Mouse (Mus musculus): ENCODE results near the gene Dnajc7.

Dnajc7 gene

GRCm38 (mm10) chr11:100625754-100626700, 6.1 kb upstream of the Dnajc7 start:
- ChIA-PET CTCF (interaction anchor here (0.5 to 6.4 kb wide), 22 partner anchors 8 to 555 kb away, joined by 3 to 34 read pairs (median 6); partner anchors contain the start of genes Jup (in 1 of the 4) and Zfp385c (in 1 of the 4)), POLR2A (interaction anchor here (0.5 to 8.2 kb wide), 30 partner anchors 7 to 1851 kb away, joined by 3 to 53 read pairs (median 4); partner anchors contain the start of genes Acly (in 2 of the 4), Nkiras2 (in 2 of the 4), Dhx58 (in 1 of the 4) and Dnajc7 (in 1 of the 4))

GRCm38 (mm10) chr11:100623867-100624266, 3.9 kb upstream of the Dnajc7 start:
- POLR2A ChIA-PET, result interaction anchor here in 3 of 4 experiments (0.6 to 5.4 kb wide), 19 partner anchors 9 to 304 kb away, joined by 3 to 37 read pairs (median 5); partner anchors contain the start of genes Eif1 (in 2 of the 3), Acly (in 1 of the 3) and Rab5c (in 1 of the 3)
- CTCF ChIA-PET, result interaction anchor here in 1 of 4 experiments (0.5 to 5.1 kb wide), 4 partner anchors 12 to 70 kb away, joined by 3 to 34 read pairs (median 10); partner anchors contain the start of gene Zfp385c

- POLR2A ChIA-PET, result interaction anchor here in 3 of 4 experiments (0.6 to 6.5 kb wide), 28 partner anchors 6 to 819 kb away, joined by 3 to 53 read pairs (median 4); partner anchors contain the start of genes Eif1 (in 2 of the 3), Jup (in 2 of the 3), Acly (in 1 of the 3) and Kcnh4 (in 1 of the 3)
- CTCF ChIA-PET, result interaction anchor here (0.5 to 1.9 kb wide), 18 partner anchors 9 to 528 kb away, joined by 3 to 18 read pairs (median 4); partner anchors contain the start of genes Eif1 (in 1 of the 4) and Jup (in 1 of the 4)
Observed at GRCm38 (mm10) chr11:100622714-100623113, 2.7 kb upstream of the Dnajc7 start.

GRCm38 (mm10) chr11:100619485-100619975, 438 bp downstream of the Dnajc7 start:
- ChIA-PET POLR2A (interaction anchor here (0.5 to 6.5 kb wide), 68 partner anchors 9 to 1337 kb away, joined by 3 to 97 read pairs (median 4); partner anchors contain the start of genes Acly (in 3 of the 4), Hspb9 (in 2 of the 4), Jup (in 2 of the 4) and Dhx58 (in 1 of the 4)), CTCF (interaction anchor here (0.6 to 2.3 kb wide), 28 partner anchors 9 to 1584 kb away, joined by 3 to 13 read pairs (median 3); partner anchors contain the start of genes Acly (in 1 of the 4), Fkbp10 (in 1 of the 4), Jup (in 1 of the 4) and Kat2a (in 1 of the 4))

- CTCF ChIA-PET, result interaction anchor here (0.5 to 2.3 kb wide), 24 partner anchors 8 to 1583 kb away, joined by 3 to 13 read pairs (median 4); partner anchors contain the start of genes Acly (in 1 of the 4) and Jup (in 1 of the 4)
Observed at GRCm38 (mm10) chr11:100618761-100619484, 1.0 kb downstream of the Dnajc7 start, which contains the start of gene Nkiras2. Gene Nkiras2 (plus strand): TSS chr11:100619244.

GRCm38 (mm10) chr11:100617480-100617879, 2.5 kb downstream of the Dnajc7 start:
- ChIA-PET POLR2A (interaction anchor here (0.7 to 6.5 kb wide), 27 partner anchors 9 to 1841 kb away, joined by 3 to 97 read pairs (median 5); partner anchors contain the start of genes Acly (in 2 of the 4), Eif1 (in 1 of the 4), Jup (in 1 of the 4) and P3h4 (in 1 of the 4)), CTCF (interaction anchor here in 2 of 4 experiments (0.6 to 1.3 kb wide), 4 partner anchors 9 to 633 kb away, joined by 3 to 6 read pairs (median 4); no protein-coding TSS in a partner anchor)

More at GRCm38 (mm10) chr11:100618761-100619484, 1.0 kb downstream of the Dnajc7 start, which contains the start of gene Nkiras2:
- POLR2A ChIA-PET, result interaction anchor here (0.5 to 6.5 kb wide), 80 partner anchors 7 to 1336 kb away, joined by 3 to 97 read pairs (median 4); partner anchors contain the start of genes Acly (in 3 of the 4), Dhx58 (in 2 of the 4), Hspb9 (in 2 of the 4) and Rab5c (in 2 of the 4)

GRCm38 (mm10) chr11:100616836-100617235, 3.1 kb downstream of the Dnajc7 start:
- POLR2A ChIA-PET, result interaction anchor here (0.5 to 6.5 kb wide), 20 partner anchors 9 to 1841 kb away, joined by 3 to 97 read pairs (median 4); partner anchors contain the start of genes Acly (in 1 of the 4) and Rab5c (in 1 of the 4)
- CTCF ChIA-PET, result interaction anchor here in 2 of 4 experiments (0.6 to 1.3 kb wide), 2 partner anchors 9 to 633 kb away, joined by 3 to 4 read pairs; no protein-coding TSS in a partner anchor

- CTCF ChIA-PET, result no interaction called here
- POLR2A ChIA-PET, result interaction anchor here in 3 of 4 experiments (0.5 to 6.5 kb wide), 16 partner anchors 9 to 637 kb away, joined by 3 to 97 read pairs (median 5); partner anchors contain the start of gene Acly (in 1 of the 3)
Observed at GRCm38 (mm10) chr11:100616332-100616731, 3.6 kb downstream of the Dnajc7 start.

GRCm38 (mm10) chr11:100613241-100613640, 6.7 kb downstream of the Dnajc7 start:
- ChIA-PET CTCF (interaction anchor here in 1 of 4 experiments (1.7 to 2.5 kb wide), 2 partner anchors 10 to 14 kb away, joined by 5 to 8 read pairs; no protein-coding TSS in a partner anchor), POLR2A (interaction anchor here in 3 of 4 experiments (0.5 to 10.7 kb wide), 21 partner anchors 8 to 564 kb away, joined by 3 to 107 read pairs (median 3); partner anchors contain the start of genes Acly (in 2 of the 3), Jup (in 1 of the 3) and Stat3 (in 1 of the 3))

GRCm38 (mm10) chr11:100611627-100612026, 8.3 kb downstream of the Dnajc7 start:
- ChIA-PET POLR2A (interaction anchor here (0.6 to 10.7 kb wide), 28 partner anchors 6 to 1191 kb away, joined by 3 to 107 read pairs (median 4); partner anchors contain the start of genes Acly (in 3 of the 4), Dnajc7 (in 2 of the 4), Nkiras2 (in 2 of the 4) and Ghdc (in 1 of the 4)), CTCF (interaction anchor here in 3 of 4 experiments (0.5 to 2.5 kb wide), 12 partner anchors 12 to 715 kb away, joined by 3 to 9 read pairs (median 4); partner anchors contain the start of gene Hspb9 (in 1 of the 3))

GRCm38 (mm10) chr11:100609997-100610680, 9.8 kb downstream of the Dnajc7 start:
- ChIA-PET CTCF (interaction anchor here in 3 of 4 experiments (0.5 to 1.2 kb wide), 3 partner anchors 8 to 12 kb away, joined by 3 to 6 read pairs (median 3); partner anchors contain the start of genes Dnajc7 (in 1 of the 3) and Nkiras2 (in 1 of the 3)), POLR2A (interaction anchor here in 2 of 4 experiments (0.6 to 10.7 kb wide), 13 partner anchors 7 to 125 kb away, joined by 3 to 107 read pairs (median 6); partner anchors contain the start of genes Dnajc7 (in 2 of the 2), Nkiras2 (in 2 of the 2), Acly (in 1 of the 2) and Cnp (in 1 of the 2))

- CTCF ChIA-PET, result interaction anchor here in 1 of 4 experiments (1.2 kb wide), 1 partner anchor 13 kb away, joined by 3 read pairs; no protein-coding TSS in a partner anchor
- POLR2A ChIA-PET, result interaction anchor here in 2 of 4 experiments (0.6 to 10.7 kb wide), 13 partner anchors 8 to 89 kb away, joined by 3 to 107 read pairs (median 6); partner anchors contain the start of genes Dnajc7 (in 2 of the 2), Nkiras2 (in 2 of the 2), Acly (in 1 of the 2) and Cnp (in 1 of the 2)
Observed at GRCm38 (mm10) chr11:100609355-100609996, 10.5 kb downstream of the Dnajc7 start.

- CTCF ChIA-PET, result interaction anchor here in 1 of 4 experiments (0.8 kb wide), 1 partner anchor 37 kb away, joined by 3 read pairs; no protein-coding TSS in a partner anchor
- POLR2A ChIA-PET, result interaction anchor here in 3 of 4 experiments (1.0 to 10.7 kb wide), 11 partner anchors 9 to 98 kb away, joined by 3 to 107 read pairs (median 4); partner anchors contain the start of genes Dnajc7 (in 2 of the 3), Nkiras2 (in 2 of the 3), Acly (in 1 of the 3) and Cnp (in 1 of the 3)
Observed at GRCm38 (mm10) chr11:100608796-100609195, 11.2 kb downstream of the Dnajc7 start.

- ChIA-PET POLR2A (interaction anchor here (0.6 to 10.7 kb wide), 20 partner anchors 8 to 224 kb away, joined by 3 to 107 read pairs (median 3); partner anchors contain the start of genes Dnajc7 (in 2 of the 4), Nkiras2 (in 2 of the 4), Acly (in 1 of the 4) and Dhx58 (in 1 of the 4)), CTCF (interaction anchor here in 3 of 4 experiments (0.6 kb wide), 5 partner anchors 12 to 450 kb away, joined by 3 to 7 read pairs (median 3); partner anchors contain the start of genes Klhl11 (in 1 of the 3), Nkiras2 (in 1 of the 3) and Stat3 (in 1 of the 3))
Observed at GRCm38 (mm10) chr11:100607121-100607520, 12.8 kb downstream of the Dnajc7 start.
